Mouse (Mus musculus): ENCODE measurements around the gene Ppp4c. TPM values are rescaled to one million over a fixed set of nuclear protein-coding genes. Genes with fewer than 3 reads are reported as not detected.
A peak's percentile ranks its signal among the peaks of the same experiment; 100 is the strongest.

Ppp4c gene
- polyA plus RNA-seq, 1 experiment from 2014 or later: 293 TPM

GRCm38 (mm10) chr7:126777476-126777875 lies 14.8 kb downstream of the Ppp4c start:
- Histone ChIP-seq H3K36me3 (peaks cover 19% of the 10 kb centered on the region; the same call in 1 of the 2 replicates), H3K27me3 (replicated peaks) (no peaks in the 10 kb centered on the region), H3K9me3 (no peaks in the 10 kb centered on the region), H3K4me1 (peaks cover 39% of the 10 kb centered on the region), H3K4me2 (replicated peaks) (peak overlapping the region; percentile 94), H3K4me3 (peak overlapping the region; percentile 65), H3K9ac (peak overlapping the region; percentile 84), H3K27ac (no peak overlapping the region; the same call in 1 of the 2 replicates)
- ATAC-seq (ENCODE audit: low FRiP score, low read depth): no peak
- WGBS: 54% methylated on average over 10 of the region's 10 CpGs

DNA sequence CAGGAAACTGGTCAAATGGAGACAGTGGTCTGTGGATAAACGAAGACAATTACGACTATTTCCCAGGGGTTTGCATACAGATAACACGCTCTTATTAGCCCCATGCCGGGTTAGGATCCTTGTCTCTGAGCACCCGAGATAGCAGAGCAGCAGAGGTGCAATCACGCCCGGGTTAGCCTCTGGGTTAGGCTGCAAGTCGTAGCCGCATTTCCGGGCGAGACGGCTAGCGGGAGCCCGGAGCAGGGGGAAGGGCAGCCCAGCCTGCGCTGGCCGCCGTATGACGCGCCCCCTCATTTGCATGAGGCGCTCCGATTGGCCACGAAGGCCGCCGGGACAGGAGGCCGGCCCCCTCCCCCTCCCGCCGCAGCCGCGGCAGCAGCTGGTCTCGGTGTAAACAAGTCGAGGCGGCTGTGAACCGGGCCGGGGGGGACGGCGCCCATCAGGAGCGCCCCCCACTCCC lies 15.7 kb downstream of the Ppp4c start, which contains the start of gene Ypel3:
TSS of gene Ypel3 (plus strand) at position 358 of the 460 bp plus-strand sequence.
- ATAC-seq (ENCODE audit: low FRiP score, low read depth): peak; percentile 76
- peaks cover 37% of the 10 kb centered on the region for H3K4me1 ChIP-seq
- H3K4me3 ChIP-seq: peak within 1 kb of the TSS; percentile 65
- under 1% methylated on average over 35 of the region's 37 CpGs for WGBS
- no peaks in the 10 kb centered on the region for H3K9me3 ChIP-seq
- H3K36me3 ChIP-seq: peaks cover 19% of the 10 kb centered on the region; the same call in 1 of the 2 replicates
- H3K9ac ChIP-seq: peak within 1 kb of the TSS; percentile 84
- H3K4me2 ChIP-seq (replicated peaks): peak within 1 kb of the TSS; percentile 94
- no peaks in the 10 kb centered on the region for H3K27me3 ChIP-seq (replicated peaks)
- H3K27ac ChIP-seq: peak within 1 kb of the TSS; percentile 82

DNA sequence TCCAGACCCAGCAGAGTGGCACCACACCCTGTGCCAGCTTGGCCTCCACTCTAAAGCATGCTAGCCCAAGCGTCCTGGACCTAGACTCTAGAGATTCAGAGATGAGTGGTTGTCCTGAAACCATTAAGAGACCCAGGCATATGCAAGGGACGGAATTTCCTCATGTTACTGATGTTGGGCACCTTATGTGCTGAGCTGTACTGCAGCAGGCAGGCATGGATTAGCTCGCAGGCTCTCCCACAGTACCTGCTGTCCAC lies 16.4 kb downstream of the Ppp4c start:
- 66% methylated on average over 3 of the region's 3 CpGs for WGBS
- no peaks in the 10 kb centered on the region for H3K27me3 ChIP-seq (replicated peaks)
- no peak for ATAC-seq (ENCODE audit: low FRiP score, low read depth)
- H3K36me3 ChIP-seq: peaks cover 20% of the 10 kb centered on the region
- no peaks in the 10 kb centered on the region for H3K9me3 ChIP-seq
- peak overlapping the region; percentile 23; the same call in 1 of the 2 replicates for H3K27ac ChIP-seq
- H3K4me2 ChIP-seq (replicated peaks): peak overlapping the region; percentile 94
- 0 out of 2 replicates have a peak overlapping the region, but pooled peaks have one; percentile 65 for H3K4me3 ChIP-seq
- peak overlapping the region; percentile 84 for H3K9ac ChIP-seq
- peaks cover 29% of the 10 kb centered on the region for H3K4me1 ChIP-seq

DNA sequence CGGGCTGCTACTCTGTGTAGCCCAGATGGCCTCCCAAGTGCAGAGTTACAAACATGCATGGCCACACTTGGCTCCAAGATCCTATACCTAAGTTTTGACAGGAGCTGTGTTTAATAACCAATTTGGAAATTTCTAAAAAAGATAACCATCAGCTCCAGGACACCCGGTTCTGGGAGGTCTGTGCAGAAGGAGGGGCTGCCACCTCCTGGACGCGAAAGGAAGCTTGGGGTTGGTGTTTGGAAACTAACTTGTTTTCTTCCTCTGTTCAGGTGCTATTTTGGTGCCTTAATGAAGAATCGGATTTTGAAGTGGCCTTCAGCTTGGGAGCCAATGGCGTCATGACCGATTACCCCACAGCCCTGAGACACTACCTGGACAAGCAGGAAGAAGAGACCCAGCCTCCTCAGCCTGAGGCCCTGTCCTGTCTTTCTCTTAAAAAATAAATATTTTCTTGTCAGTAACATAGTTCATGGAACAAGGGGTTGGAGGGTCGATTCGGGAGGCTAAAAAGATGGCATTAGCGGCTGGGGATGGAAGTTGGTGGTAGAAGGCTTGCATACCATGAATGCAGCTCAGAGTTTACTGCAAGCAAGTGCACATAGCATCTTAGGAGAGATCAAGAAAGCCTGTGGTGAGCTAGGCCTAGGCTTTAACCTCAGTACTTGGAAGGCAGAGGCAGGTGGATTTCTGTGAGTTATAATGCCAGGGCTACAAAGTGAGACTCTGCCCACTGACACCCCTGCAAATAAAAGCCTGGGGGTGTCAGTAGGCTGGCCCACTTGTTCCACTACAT lies 16.9 kb downstream of the Ppp4c start:
- Histone ChIP-seq H3K9ac (peak overlapping the region; percentile 84; the same call in 1 of the 2 replicates), H3K4me3 (no peak overlapping the region), H3K27ac (peak overlapping the region; percentile 23; the same call in 1 of the 2 replicates)

DNA sequence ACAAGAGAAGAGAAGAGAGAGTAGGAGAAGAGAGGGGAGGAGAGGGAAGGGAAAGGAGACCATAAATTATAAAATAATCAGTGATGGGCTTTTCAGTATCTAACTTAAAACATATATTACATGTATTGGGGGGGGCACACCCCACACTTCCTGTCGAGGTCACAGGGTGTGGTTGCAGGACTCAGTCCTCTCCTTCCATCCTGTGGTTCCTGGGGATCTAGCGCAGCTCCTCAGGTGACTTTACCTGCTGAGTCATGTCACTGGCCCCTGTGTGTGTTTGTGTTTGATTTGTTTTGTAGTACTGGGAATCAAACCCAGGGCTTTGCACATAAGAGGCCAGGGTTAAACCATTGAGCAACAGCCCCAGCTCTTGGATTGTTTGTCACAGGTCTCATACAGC lies 17.8 kb downstream of the Ppp4c start:
- H3K9ac ChIP-seq: no peak overlapping the region
- H3K36me3 ChIP-seq: peaks cover 32% of the 10 kb centered on the region
- H3K4me2 ChIP-seq (replicated peaks): no peak overlapping the region
- no peak overlapping the region for H3K4me3 ChIP-seq
- ATAC-seq (ENCODE audit: low FRiP score, low read depth): no peak
- no peaks in the 10 kb centered on the region for H3K27me3 ChIP-seq (replicated peaks)
- WGBS: 88% methylated on average over 2 of the region's 2 CpGs
- no peaks in the 10 kb centered on the region for H3K9me3 ChIP-seq
- no peak overlapping the region for H3K27ac ChIP-seq
- peaks cover 18% of the 10 kb centered on the region for H3K4me1 ChIP-seq

More for the DNA sequence above, 16.9 kb downstream of the Ppp4c start:
- no peaks in the 10 kb centered on the region for H3K27me3 ChIP-seq (replicated peaks)
- peaks cover 24% of the 10 kb centered on the region for H3K36me3 ChIP-seq
- peaks cover 27% of the 10 kb centered on the region for H3K4me1 ChIP-seq
- WGBS: 87% methylated on average over 10 of the region's 10 CpGs
- ATAC-seq (ENCODE audit: low FRiP score, low read depth): no peak
- peak overlapping the region; percentile 94 for H3K4me2 ChIP-seq (replicated peaks)
- no peaks in the 10 kb centered on the region for H3K9me3 ChIP-seq

GRCm38 (mm10) chr7:126773351-126773750 lies 18.9 kb downstream of the Ppp4c start:
- peaks cover 32% of the 10 kb centered on the region for H3K36me3 ChIP-seq
- no peak overlapping the region for H3K9ac ChIP-seq
- peaks cover 18% of the 10 kb centered on the region for H3K4me1 ChIP-seq
- no peak overlapping the region for H3K4me3 ChIP-seq
- H3K9me3 ChIP-seq: no peaks in the 10 kb centered on the region
- no peaks in the 10 kb centered on the region for H3K27me3 ChIP-seq (replicated peaks)
- ATAC-seq (ENCODE audit: low FRiP score, low read depth): no peak
- H3K4me2 ChIP-seq (replicated peaks): no peak overlapping the region
- no peak overlapping the region for H3K27ac ChIP-seq
- WGBS: 64% methylated on average over 2 of the region's 2 CpGs

- Histone ChIP-seq H3K4me2 (replicated peaks) (no peak overlapping the region), H3K9ac (no peak overlapping the region), H3K9me3 (no peaks in the 10 kb centered on the region), H3K27ac (no peak overlapping the region), H3K4me1 (peaks cover under 1% of the 10 kb centered on the region), H3K4me3 (no peak overlapping the region), H3K27me3 (replicated peaks) (no peaks in the 10 kb centered on the region), H3K36me3 (peaks cover 54% of the 10 kb centered on the region)
- WGBS: 84% methylated on average over 12 of the region's 12 CpGs
- ATAC-seq (ENCODE audit: low FRiP score, low read depth): no peak
Measured at GRCm38 (mm10) chr7:126770784-126771183, 21.5 kb downstream of the Ppp4c start.

DNA sequence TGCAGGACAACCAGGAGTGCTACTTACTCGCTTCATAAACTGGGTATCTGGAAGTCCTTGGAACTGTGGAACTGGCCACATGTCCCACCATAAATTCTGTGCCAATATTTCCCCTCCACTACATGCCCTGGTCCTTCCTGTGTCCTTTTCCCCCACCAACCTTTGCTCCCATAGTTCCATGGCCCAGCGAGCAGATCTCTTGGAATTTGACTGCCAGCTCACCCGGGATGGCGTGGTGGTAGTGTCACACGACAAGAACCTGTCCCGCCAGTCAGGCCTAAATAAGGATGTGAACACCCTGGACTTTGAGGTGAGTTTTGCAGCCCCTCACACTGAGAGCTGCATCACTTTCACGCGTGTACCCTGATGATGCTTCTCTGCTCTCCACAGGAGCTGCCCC lies 25.3 kb downstream of the Ppp4c start:
- ATAC-seq (ENCODE audit: low FRiP score, low read depth): no peak
- Histone ChIP-seq H3K36me3 (peaks cover 76% of the 10 kb centered on the region), H3K4me1 (peaks cover 5% of the 10 kb centered on the region; the same call in 1 of the 2 replicates), H3K27me3 (replicated peaks) (no peaks in the 10 kb centered on the region), H3K27ac (no peak overlapping the region), H3K9me3 (no peaks in the 10 kb centered on the region), H3K4me2 (replicated peaks) (no peak overlapping the region), H3K9ac (no peak overlapping the region), H3K4me3 (no peak overlapping the region)
- WGBS: 96% methylated on average over 8 of the region's 8 CpGs

DNA sequence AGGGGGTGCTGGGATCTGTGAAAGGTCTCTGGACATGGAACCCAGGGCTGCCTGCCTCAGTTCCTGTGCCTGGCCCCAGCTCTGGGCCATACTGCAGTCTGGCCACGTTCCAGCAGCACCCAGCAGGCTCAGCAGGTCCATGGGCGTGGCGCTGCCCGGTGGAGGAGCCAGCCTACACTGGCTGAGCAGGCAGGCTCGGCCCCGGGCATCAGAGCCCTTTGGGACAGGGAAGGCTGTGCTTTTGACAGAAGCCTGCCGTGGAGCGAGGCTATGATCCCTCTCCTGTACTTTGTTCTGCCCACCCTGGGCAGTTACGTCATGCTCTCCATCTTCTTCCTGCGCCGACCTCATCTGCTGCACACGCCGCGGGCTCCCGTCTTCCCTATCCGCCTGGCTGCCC lies 26.1 kb downstream of the Ppp4c start, which contains the start of gene Gdpd3:
TSS of gene Gdpd3 (plus strand) at position 134 of the 400 bp plus-strand sequence.
- Histone ChIP-seq H3K36me3 (peaks cover 76% of the 10 kb centered on the region), H3K27me3 (replicated peaks) (no peaks in the 10 kb centered on the region), H3K4me1 (peaks cover 7% of the 10 kb centered on the region; the same call in 1 of the 2 replicates), H3K4me2 (replicated peaks) (no peak within 1 kb of the TSS), H3K27ac (no peak within 1 kb of the TSS), H3K4me3 (no peak within 1 kb of the TSS), H3K9ac (no peak within 1 kb of the TSS), H3K9me3 (no peaks in the 10 kb centered on the region)
- WGBS: 93% methylated on average over 16 of the region's 16 CpGs
- ATAC-seq (ENCODE audit: low FRiP score, low read depth): no peak

- Histone ChIP-seq H3K27ac (no peak overlapping the region), H3K4me2 (replicated peaks) (no peak overlapping the region), H3K36me3 (peaks cover 71% of the 10 kb centered on the region), H3K9ac (no peak overlapping the region), H3K27me3 (replicated peaks) (no peaks in the 10 kb centered on the region), H3K9me3 (no peaks in the 10 kb centered on the region), H3K4me3 (no peak overlapping the region), H3K4me1 (peaks cover 14% of the 10 kb centered on the region)
- WGBS: 91% methylated on average over 9 of the region's 9 CpGs
- no peak for ATAC-seq (ENCODE audit: low FRiP score, low read depth)
Measured at GRCm38 (mm10) chr7:126765540-126765939, 26.8 kb downstream of the Ppp4c start.

DNA sequence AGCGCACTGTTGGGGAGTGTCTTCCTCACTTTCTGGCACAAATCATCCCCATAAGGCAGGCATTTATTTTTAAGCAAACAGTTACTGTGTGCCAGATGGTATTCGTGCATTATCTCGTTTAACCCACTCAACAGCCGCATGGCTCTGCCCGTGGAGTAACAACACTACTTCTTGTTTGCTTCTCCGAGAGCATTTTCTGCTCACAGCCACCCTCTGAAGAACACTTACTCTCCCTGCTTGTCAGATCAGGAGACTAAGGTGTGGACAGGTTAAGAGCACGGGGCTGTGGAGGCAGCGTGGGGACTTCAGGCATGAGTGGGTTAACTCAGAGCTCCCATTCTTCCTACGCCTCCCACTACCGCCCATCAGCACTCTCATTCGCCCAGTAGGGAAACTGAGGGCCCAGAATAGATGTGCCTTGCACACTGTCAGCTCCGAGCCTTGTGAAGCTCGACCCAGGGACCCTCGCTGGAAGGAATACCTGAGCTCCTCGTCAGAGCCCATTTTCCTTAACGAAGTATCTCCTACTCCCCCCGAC lies 29.8 kb downstream of the Ppp4c start:
- Histone ChIP-seq H3K27ac (no peak overlapping the region), H3K4me2 (replicated peaks) (0 out of 2 replicates have a peak overlapping the region, but pooled peaks have one; percentile 16), H3K9ac (no peak overlapping the region)

GRCm38 (mm10) chr7:126761529-126762067 lies 30.7 kb downstream of the Ppp4c start:
- WGBS: 82% methylated on average over 6 of the region's 6 CpGs
- H3K4me1 ChIP-seq: peaks cover 21% of the 10 kb centered on the region

More for the DNA sequence above, 29.8 kb downstream of the Ppp4c start:
- Histone ChIP-seq H3K9me3 (no peaks in the 10 kb centered on the region), H3K4me1 (peaks cover 21% of the 10 kb centered on the region), H3K27me3 (replicated peaks) (no peaks in the 10 kb centered on the region), H3K4me3 (no peak overlapping the region), H3K36me3 (peaks cover 48% of the 10 kb centered on the region)
- 79% methylated on average over 17 of the region's 17 CpGs for WGBS
- no peak for ATAC-seq (ENCODE audit: low FRiP score, low read depth)

More at GRCm38 (mm10) chr7:126761529-126762067, 30.7 kb downstream of the Ppp4c start:
- no peak overlapping the region for H3K27ac ChIP-seq
- no peaks in the 10 kb centered on the region for H3K27me3 ChIP-seq (replicated peaks)
- peak overlapping the region; percentile 93 for H3K4me2 ChIP-seq (replicated peaks)
- H3K9me3 ChIP-seq: no peaks in the 10 kb centered on the region
- ATAC-seq (ENCODE audit: low FRiP score, low read depth): no peak
- no peak overlapping the region for H3K4me3 ChIP-seq
- H3K9ac ChIP-seq: no peak overlapping the region
- H3K36me3 ChIP-seq: peaks cover 38% of the 10 kb centered on the region

All from neural tube, embryonic 12.5 days (tissue).